Mouse (Mus musculus): ENCODE measurements around the gene Zfp3. TPM values are rescaled to one million over a fixed set of nuclear protein-coding genes. Genes with fewer than 3 reads are reported as not detected.

Gene Zfp3
- total and polyA plus RNA-seq, 2 experiments from 2014 or later, result 4.9 to 10.8 TPM

DNA sequence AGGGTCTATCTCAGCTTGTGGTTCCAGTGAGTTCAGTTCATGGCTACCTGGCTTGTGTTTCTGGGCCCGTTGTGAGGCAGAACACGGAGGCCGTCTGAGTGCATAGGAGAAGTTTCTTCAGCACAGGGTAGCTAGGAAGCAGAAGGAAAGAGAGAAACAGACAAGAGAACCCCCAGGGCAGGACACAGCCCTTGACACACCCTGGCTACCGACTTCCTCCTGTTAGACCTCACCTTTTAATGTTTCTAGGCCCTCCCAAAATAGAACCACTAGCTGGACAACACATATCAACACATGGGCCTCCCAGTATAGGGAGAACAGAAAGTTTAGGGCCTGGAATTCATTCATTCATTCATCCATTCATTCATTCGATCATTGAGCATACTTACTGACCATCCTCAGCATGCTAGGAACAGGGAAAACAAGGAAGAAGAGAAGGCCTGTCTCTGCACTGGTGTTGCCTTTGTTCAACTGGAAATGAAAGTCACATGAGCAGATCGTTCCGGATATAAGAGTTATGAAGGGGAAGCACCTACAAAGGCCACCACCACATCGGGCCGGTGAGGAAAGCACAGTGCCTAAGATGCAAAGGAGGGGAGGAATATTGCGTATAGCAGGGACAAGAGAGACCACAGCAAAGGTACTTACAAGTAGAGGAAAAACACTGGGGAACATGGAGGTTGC is 25.1 kb downstream of the Zfp3 start:
- Histone ChIP-seq H3K27ac (ENCODE audit: low read depth) (no peak overlapping the region), H3K36me3 (replicated peaks; ENCODE audit: control insufficient read depth, insufficient read depth, low read length) (no peaks in the 10 kb centered on the region), H3K4me1 (ENCODE audit: control insufficient read depth, insufficient read depth) (0 out of 2 replicates have a peak, but pooled peaks cover 5% of the 10 kb centered on the region), H3K9ac (replicated peaks; ENCODE audit: low read depth, low read length) (no peak overlapping the region), H3K4me2 (ENCODE audit: low read depth, low read length) (no peak overlapping the region), H3K4me3 (ENCODE audit: low read depth, low read length) (no peak overlapping the region), H3K9me3 (replicated peaks; ENCODE audit: control insufficient read depth, low read length) (no peaks in the 10 kb centered on the region), H3K27me3 (ENCODE audit: control insufficient read depth, insufficient read depth, low read length) (no peaks in the 10 kb centered on the region)
- no peak for TF ChIP-seq EP300 (IDR thresholded peaks at IDR 0.05; ENCODE audit: low read depth)
- no peak for TF ChIP-seq CTCF (IDR thresholded peaks at IDR 0.05; ENCODE audit: low read depth)
- WGBS, result 76% methylated on average over 10 of the region's 10 CpGs
- DNase-seq (ENCODE audit: low spot score) (no peak), ATAC-seq (ENCODE audit: insufficient read depth, low read depth) (no peak)

DNA sequence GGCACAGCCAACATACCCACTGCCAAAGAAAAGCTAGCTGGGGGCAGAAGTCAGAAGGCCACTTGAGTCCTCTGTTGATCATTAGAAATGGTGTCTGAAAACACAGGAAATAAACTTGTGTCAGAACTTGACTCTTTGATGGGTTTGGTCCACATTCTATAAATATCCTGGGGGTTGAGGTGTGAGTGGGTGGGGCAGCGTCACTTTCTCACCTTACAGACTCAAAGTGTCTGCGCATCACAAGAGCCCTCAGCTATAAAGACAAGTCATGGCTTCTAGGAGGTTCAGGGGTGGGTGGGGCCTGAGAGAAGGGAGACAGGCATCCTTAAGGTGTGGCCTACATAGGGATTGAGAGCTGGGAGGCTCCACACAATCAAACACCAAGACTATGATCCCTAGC is 26.4 kb downstream of the Zfp3 start:
- Histone ChIP-seq H3K4me1 (ENCODE audit: control insufficient read depth, insufficient read depth) (0 out of 2 replicates have a peak, but pooled peaks cover 5% of the 10 kb centered on the region), H3K4me2 (ENCODE audit: low read depth, low read length) (no peak overlapping the region), H3K27ac (ENCODE audit: low read depth) (no peak overlapping the region), H3K27me3 (ENCODE audit: control insufficient read depth, insufficient read depth, low read length) (no peaks in the 10 kb centered on the region), H3K9ac (replicated peaks; ENCODE audit: low read depth, low read length) (no peak overlapping the region), H3K36me3 (replicated peaks; ENCODE audit: control insufficient read depth, insufficient read depth, low read length) (no peaks in the 10 kb centered on the region), H3K4me3 (ENCODE audit: low read depth, low read length) (no peak overlapping the region), H3K9me3 (replicated peaks; ENCODE audit: control insufficient read depth, low read length) (no peaks in the 10 kb centered on the region)
- 70% methylated on average over 2 of the region's 2 CpGs for WGBS
- ATAC-seq (ENCODE audit: insufficient read depth, low read depth), result no peak
- TF ChIP-seq CTCF (IDR thresholded peaks at IDR 0.05; ENCODE audit: low read depth) (no peak), EP300 (IDR thresholded peaks at IDR 0.05; ENCODE audit: low read depth) (no peak)
- no peak for DNase-seq (ENCODE audit: low spot score)

DNA sequence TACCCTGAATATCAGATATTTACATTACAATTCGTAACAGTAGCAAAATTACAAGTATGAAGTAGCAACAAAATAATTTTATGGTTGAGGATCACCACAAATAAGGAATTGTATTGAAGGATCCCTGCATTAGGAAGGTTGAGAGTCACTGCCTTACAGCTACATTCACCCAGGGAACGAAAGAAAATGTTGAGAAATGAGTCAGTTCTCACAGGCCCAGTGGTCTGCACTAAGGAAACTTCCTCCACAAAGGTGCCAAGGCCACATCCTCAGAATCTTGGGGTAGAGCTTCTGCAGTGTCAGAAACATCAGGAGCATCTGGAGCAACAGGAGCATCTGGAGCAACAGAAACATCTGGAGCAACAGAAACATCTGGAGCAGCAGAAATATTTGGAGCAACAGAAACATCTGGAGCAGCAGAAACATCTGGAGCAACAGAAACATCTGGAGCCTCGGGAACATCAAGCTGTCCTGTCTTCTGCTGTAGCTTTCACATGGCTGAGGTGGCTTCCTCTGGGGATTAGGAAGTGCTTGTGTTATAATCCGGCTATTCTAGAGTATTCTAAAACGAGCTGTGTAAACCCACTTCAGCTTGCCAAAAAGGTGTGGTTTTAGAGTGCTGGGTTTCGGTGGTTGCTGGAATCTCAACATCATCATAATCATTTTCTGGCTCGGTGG is 27.0 kb downstream of the Zfp3 start:
- Histone ChIP-seq H3K4me2 (ENCODE audit: low read depth, low read length) (no peak overlapping the region), H3K4me1 (ENCODE audit: control insufficient read depth, insufficient read depth) (0 out of 2 replicates have a peak, but pooled peaks cover 4% of the 10 kb centered on the region), H3K36me3 (replicated peaks; ENCODE audit: control insufficient read depth, insufficient read depth, low read length) (no peaks in the 10 kb centered on the region), H3K27ac (ENCODE audit: low read depth) (no peak overlapping the region), H3K4me3 (ENCODE audit: low read depth, low read length) (no peak overlapping the region), H3K9me3 (replicated peaks; ENCODE audit: control insufficient read depth, low read length) (no peaks in the 10 kb centered on the region), H3K27me3 (ENCODE audit: control insufficient read depth, insufficient read depth, low read length) (no peaks in the 10 kb centered on the region), H3K9ac (replicated peaks; ENCODE audit: low read depth, low read length) (no peak overlapping the region)
- ATAC-seq (ENCODE audit: insufficient read depth, low read depth) (no peak), DNase-seq (ENCODE audit: low spot score) (no peak)
- TF ChIP-seq EP300 (IDR thresholded peaks at IDR 0.05; ENCODE audit: low read depth), result no peak
- TF ChIP-seq CTCF (IDR thresholded peaks at IDR 0.05; ENCODE audit: low read depth), result no peak
- WGBS, result 52% methylated on average over 7 of the region's 7 CpGs

DNA sequence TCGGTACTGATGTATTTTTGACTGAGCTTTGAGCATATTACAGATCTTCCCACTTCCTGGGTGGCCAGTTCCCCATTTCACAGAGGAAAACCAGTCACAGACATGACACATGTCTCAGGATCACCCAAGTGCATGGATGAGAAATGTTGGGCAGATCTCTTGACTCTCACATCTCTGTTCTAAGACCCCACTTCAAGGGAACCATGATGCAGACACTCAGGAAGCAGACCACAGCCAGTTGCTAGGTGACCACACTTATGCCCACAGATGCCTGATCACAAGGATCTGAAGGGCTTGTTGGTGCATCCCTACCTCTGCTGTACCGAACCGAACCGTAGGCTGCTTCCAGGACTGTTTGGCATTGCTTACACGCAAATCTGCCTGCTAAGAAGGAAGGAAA is 27.7 kb downstream of the Zfp3 start:
- 72% methylated on average over 5 of the region's 5 CpGs for WGBS
- TF ChIP-seq CTCF (IDR thresholded peaks at IDR 0.05; ENCODE audit: low read depth) (no peak), EP300 (IDR thresholded peaks at IDR 0.05; ENCODE audit: low read depth) (no peak)
- Histone ChIP-seq H3K36me3 (replicated peaks; ENCODE audit: control insufficient read depth, insufficient read depth, low read length) (no peaks in the 10 kb centered on the region), H3K27me3 (ENCODE audit: control insufficient read depth, insufficient read depth, low read length) (no peaks in the 10 kb centered on the region), H3K9me3 (replicated peaks; ENCODE audit: control insufficient read depth, low read length) (no peaks in the 10 kb centered on the region), H3K4me3 (ENCODE audit: low read depth, low read length) (no peak overlapping the region), H3K4me2 (ENCODE audit: low read depth, low read length) (no peak overlapping the region), H3K27ac (ENCODE audit: low read depth) (no peak overlapping the region), H3K9ac (replicated peaks; ENCODE audit: low read depth, low read length) (no peak overlapping the region), H3K4me1 (ENCODE audit: control insufficient read depth, insufficient read depth) (no peaks in the 10 kb centered on the region)
- ATAC-seq (ENCODE audit: insufficient read depth, low read depth) (no peak), DNase-seq (ENCODE audit: low spot score) (no peak)

DNA sequence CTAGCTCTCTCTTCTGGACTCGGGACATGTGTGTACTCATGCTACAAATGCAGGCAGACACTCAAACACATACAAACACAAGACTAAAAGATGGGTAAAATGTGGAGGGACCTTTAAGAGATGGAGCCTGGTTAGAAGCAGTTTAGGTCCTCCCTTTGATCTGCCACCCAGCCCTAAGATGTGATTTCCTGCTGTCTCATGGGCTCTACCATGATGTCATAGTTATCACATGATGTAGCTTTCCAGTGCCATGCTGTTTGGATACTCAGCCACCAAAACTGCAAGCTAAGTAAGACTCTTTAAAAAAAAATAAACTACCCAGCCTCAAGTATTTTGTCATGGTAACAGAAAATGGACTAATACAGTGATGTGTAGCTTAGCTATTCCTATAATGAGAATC is 28.4 kb downstream of the Zfp3 start:
- Histone ChIP-seq H3K4me3 (ENCODE audit: low read depth, low read length) (no peak overlapping the region), H3K27ac (ENCODE audit: low read depth) (no peak overlapping the region), H3K4me1 (ENCODE audit: control insufficient read depth, insufficient read depth) (no peaks in the 10 kb centered on the region), H3K4me2 (ENCODE audit: low read depth, low read length) (no peak overlapping the region), H3K9me3 (replicated peaks; ENCODE audit: control insufficient read depth, low read length) (no peaks in the 10 kb centered on the region), H3K9ac (replicated peaks; ENCODE audit: low read depth, low read length) (no peak overlapping the region), H3K36me3 (replicated peaks; ENCODE audit: control insufficient read depth, insufficient read depth, low read length) (no peaks in the 10 kb centered on the region), H3K27me3 (ENCODE audit: control insufficient read depth, insufficient read depth, low read length) (no peaks in the 10 kb centered on the region)
- DNase-seq (ENCODE audit: low spot score) (no peak), ATAC-seq (ENCODE audit: insufficient read depth, low read depth) (no peak)
- WGBS, result 89% methylated on average over 1 of the region's 1 CpGs
- TF ChIP-seq EP300 (IDR thresholded peaks at IDR 0.05; ENCODE audit: low read depth) (no peak), CTCF (IDR thresholded peaks at IDR 0.05; ENCODE audit: low read depth) (no peak)
